Mouse (Mus musculus) midbrain, embryonic 11.5 days (tissue): Measurements from ENCODE around the gene Tmem82. TPM values are rescaled to one million over a fixed set of nuclear protein-coding genes. Genes with fewer than 3 reads are reported as not detected.

Experiments
- ATAC-seq: fragments of 200-750 bp; cut with Nextera tagmentation; 2 replicates; pipeline ENCODE4 v1.8.0; 2017; ENCODE audit warnings: moderate TSS enrichment, moderate library complexity; ENCODE audit not compliant: low FRiP score
- DNase-seq: peaks from one replicate; pipeline ENCODE4 v3.0.0; 2015; ENCODE audit warnings: low spot score; ENCODE audit errors: missing footprints
- H3K27ac ChIP-seq: fragments of 300-500 bp; sonication (generic); 2 replicates; pipeline ENCODE4 v1.5.1; 2014; ENCODE audit warnings: low read depth, low read length
- H3K27me3 ChIP-seq: fragments of 300-500 bp; sonication (generic); 2 replicates; pipeline ENCODE4 v1.6.1; 2014; ENCODE audit warnings: mild to moderate bottlenecking, low read length, moderate library complexity, mixed read lengths; ENCODE audit not compliant: control insufficient read depth, insufficient read depth
- H3K36me3 ChIP-seq: fragments of 300-500 bp; sonication (generic); 2 replicates; pipeline ENCODE4 v1.6.1; 2014; ENCODE audit warnings: mild to moderate bottlenecking, low read length, moderate library complexity, mixed read lengths; ENCODE audit not compliant: control insufficient read depth, insufficient read depth
- H3K4me1 ChIP-seq: fragments of 300-500 bp; sonication (generic); 2 replicates; pipeline ENCODE4 v1.6.1; 2014; ENCODE audit warnings: low read length; ENCODE audit not compliant: control insufficient read depth, insufficient read depth
- H3K4me2 ChIP-seq: fragments of 300-500 bp; sonication (generic); 2 replicates; pipeline ENCODE4 v1.6.1; 2014; ENCODE audit warnings: mild to moderate bottlenecking, moderate library complexity
- H3K4me3 ChIP-seq: fragments of 300-500 bp; sonication (generic); 2 replicates; pipeline ENCODE4 v1.5.1; 2014; ENCODE audit warnings: low read depth, low read length
- H3K9ac ChIP-seq: fragments of 300-500 bp; sonication (generic); 2 replicates; pipeline ENCODE4 v1.6.1; 2014; ENCODE audit warnings: low read length
- H3K9me3 ChIP-seq: fragments of 300-500 bp; sonication (generic); 2 replicates; pipeline ENCODE4 v1.6.1; 2016; ENCODE audit warnings: low read length; ENCODE audit not compliant: control insufficient read depth
- WGBS: fragments of 180-500 bp; shearing (Covaris S2); extraction: QIAGEN DNeasy Blood & Tissue Kit; methylation state at CpG from one replicate; pipeline ENCODE4 v1.1.7; 2014; 5-methylcytosine and 5-hydroxymethylcytosine counted together
- polyA plus RNA-seq: library from polyadenylated mRNA; unstranded; fragments of >200 nt; fragmentation: Nextera tagmentation; extraction: Ambion mirVana; gene quantifications from 2 replicates; pipeline ENCODE4 v1.2.1, GENCODE M21; 2014

The Tmem82 gene
- polyA plus RNA-seq, 1 experiment from 2014 or later: 0.48 TPM

GRCm38 (mm10) chr4:141576877-141577276, 41.6 kb downstream of the Tmem82 start:
- Histone ChIP-seq H3K4me2 (no peak overlapping the region), H3K27me3 (no peaks in the 10 kb centered on the region)

DNA sequence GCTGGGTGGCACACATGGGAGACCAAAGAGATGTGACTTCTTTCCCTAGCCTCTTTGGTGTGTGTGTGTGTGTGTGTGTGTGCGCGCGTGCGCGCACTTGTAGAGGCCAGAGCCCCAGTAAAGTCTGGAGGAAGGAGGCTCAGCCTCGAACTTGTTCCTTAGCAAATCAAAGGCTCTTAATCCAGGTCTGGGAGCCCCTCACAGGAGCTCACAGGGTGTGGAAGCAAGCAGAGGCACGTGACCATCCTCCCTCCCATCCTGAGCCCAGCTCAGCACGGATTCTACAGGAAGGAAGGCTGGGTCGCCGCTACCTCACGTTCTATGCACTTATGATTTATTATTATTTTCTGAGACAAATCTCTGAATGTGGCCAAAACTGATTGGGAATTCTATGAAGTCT, 42.0 kb downstream of the Tmem82 start:
- 88% methylated on average over 11 of the region's 11 CpGs for WGBS
- Histone ChIP-seq H3K4me3 (no peak overlapping the region), H3K36me3 (no peaks in the 10 kb centered on the region), H3K9ac (no peak overlapping the region), H3K4me2 (no peak overlapping the region), H3K4me1 (no peaks in the 10 kb centered on the region), H3K27ac (no peak overlapping the region), H3K9me3 (no peaks in the 10 kb centered on the region), H3K27me3 (no peaks in the 10 kb centered on the region)
- DNase-seq (no peak), ATAC-seq (no peak)

More at GRCm38 (mm10) chr4:141576877-141577276, 41.6 kb downstream of the Tmem82 start:
- ATAC-seq (no peak), DNase-seq (no peak)
- Histone ChIP-seq H3K9ac (no peak overlapping the region), H3K4me1 (no peaks in the 10 kb centered on the region), H3K36me3 (no peaks in the 10 kb centered on the region), H3K27ac (no peak overlapping the region), H3K9me3 (no peaks in the 10 kb centered on the region), H3K4me3 (no peak overlapping the region)
- 94% methylated on average over 7 of the region's 7 CpGs for WGBS

DNA sequence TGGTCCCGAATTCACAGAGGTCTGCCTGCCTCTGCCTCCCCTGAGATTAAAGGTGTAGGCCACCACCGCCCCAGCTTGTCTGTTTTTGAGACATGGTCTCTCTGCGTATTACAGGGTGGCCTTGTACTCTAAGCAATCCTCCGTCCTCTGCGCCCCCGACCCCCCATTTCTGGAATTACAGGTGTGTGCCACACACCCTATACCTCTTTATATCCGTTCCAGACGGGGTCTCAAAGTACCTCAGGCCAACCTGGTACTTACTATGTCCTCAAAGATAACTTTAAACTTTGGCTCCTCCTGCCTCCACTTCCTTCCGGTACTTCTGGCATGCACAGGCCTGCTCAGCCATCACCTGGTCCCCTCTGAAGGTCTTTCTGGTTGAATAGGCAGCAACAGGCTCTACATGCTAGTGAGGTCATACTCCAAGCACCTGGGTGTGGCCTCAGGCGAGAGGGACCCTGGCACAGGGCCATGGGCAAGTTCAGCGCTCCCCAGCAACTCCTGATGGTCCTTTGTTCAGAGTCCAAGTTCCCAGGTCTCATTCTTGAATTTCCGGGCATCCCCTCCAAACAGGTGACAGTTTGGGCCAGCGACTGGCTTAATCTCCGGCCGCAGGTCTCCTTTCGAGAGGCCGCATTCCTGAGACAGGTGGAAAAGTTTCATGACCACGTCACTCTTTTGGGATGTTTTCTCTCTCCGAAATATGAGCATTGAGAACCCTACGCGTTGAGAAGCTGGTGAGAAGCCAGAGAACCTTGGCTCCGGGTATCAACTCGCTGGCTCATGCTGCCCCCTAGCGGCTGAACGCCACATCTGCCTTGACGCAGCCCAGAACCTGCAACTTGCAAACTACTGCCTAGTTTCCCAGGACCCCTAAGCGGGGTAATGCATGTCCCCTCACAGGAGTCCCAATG, 43.4 kb downstream of the Tmem82 start:
- H3K4me1 ChIP-seq: no peaks in the 10 kb centered on the region
- no peak overlapping the region for H3K9ac ChIP-seq
- H3K36me3 ChIP-seq: no peaks in the 10 kb centered on the region
- H3K27ac ChIP-seq: no peak overlapping the region
- ATAC-seq: peak; percentile 58; the same call in 1 of the 2 replicates
- 49% methylated on average over 27 of the region's 27 CpGs for WGBS
- H3K9me3 ChIP-seq: no peaks in the 10 kb centered on the region
- H3K4me3 ChIP-seq: no peak overlapping the region
- no peaks in the 10 kb centered on the region for H3K27me3 ChIP-seq
- H3K4me2 ChIP-seq: no peak overlapping the region
- DNase-seq: peak; percentile 98

- 79% methylated on average over 6 of the region's 6 CpGs for WGBS
- Histone ChIP-seq H3K27me3 (no peaks in the 10 kb centered on the region), H3K4me1 (no peaks in the 10 kb centered on the region), H3K27ac (no peak overlapping the region), H3K4me2 (no peak overlapping the region), H3K9ac (no peak overlapping the region), H3K4me3 (no peak overlapping the region), H3K9me3 (no peaks in the 10 kb centered on the region), H3K36me3 (no peaks in the 10 kb centered on the region)
- DNase-seq: no peak
- no peak for ATAC-seq
These were observed 45.0 kb downstream of the Tmem82 start for GRCm38 (mm10) chr4:141573359-141573966.

- ATAC-seq: no peak
- Histone ChIP-seq H3K4me2 (no peak overlapping the region), H3K36me3 (no peaks in the 10 kb centered on the region), H3K4me1 (no peaks in the 10 kb centered on the region), H3K9ac (no peak overlapping the region), H3K27ac (no peak overlapping the region), H3K27me3 (no peaks in the 10 kb centered on the region), H3K4me3 (no peak overlapping the region), H3K9me3 (no peaks in the 10 kb centered on the region)
- WGBS: 78% methylated on average over 7 of the region's 7 CpGs
- no peak for DNase-seq
These were observed 45.6 kb downstream of the Tmem82 start for GRCm38 (mm10) chr4:141572668-141573358.

DNA sequence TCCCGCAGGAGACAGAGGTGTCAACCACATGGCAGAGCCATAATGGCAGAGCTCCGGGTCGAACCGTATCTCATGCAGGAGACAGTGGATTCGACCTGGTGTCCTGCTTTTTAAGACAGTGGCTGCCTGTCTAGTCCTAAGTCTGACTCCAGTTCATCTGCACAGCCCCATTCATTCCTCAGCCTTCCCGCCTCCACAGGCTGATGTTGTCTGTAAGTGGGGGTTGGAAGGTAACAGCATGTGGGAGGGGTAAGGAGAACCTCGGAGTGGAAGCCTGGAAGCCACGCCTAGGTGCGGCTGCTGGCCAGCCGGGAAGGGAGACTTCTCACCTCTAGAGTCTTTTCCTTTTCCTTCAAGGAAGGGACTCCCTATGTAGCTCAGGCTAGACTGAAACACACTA, 46.5 kb downstream of the Tmem82 start:
- Histone ChIP-seq H3K4me2 (no peak overlapping the region), H3K4me1 (no peaks in the 10 kb centered on the region), H3K27me3 (no peaks in the 10 kb centered on the region), H3K27ac (no peak overlapping the region), H3K9me3 (no peaks in the 10 kb centered on the region), H3K36me3 (no peaks in the 10 kb centered on the region), H3K4me3 (no peak overlapping the region), H3K9ac (no peak overlapping the region)
- ATAC-seq (no peak), DNase-seq (no peak)
- 85% methylated on average over 10 of the region's 10 CpGs for WGBS

DNA sequence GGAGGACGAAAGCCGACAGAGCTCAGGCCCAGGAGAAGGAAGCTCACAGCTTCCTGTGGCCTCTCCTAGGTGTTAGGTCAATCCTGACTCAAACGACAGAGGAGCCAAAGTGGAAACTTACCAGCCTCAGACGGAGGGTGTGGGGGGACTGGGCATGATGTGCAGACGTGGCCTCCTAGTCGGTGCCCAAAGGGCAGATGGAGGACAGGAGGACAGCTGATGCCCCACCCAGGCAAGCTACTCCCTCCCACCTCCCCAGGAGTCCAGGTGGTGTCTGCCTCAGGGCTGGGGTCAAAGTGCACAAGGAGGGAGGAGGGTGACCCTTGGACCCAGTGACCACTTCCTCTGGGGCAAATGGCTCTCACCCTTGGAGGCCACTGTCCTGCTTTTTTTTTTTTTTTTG, 47.1 kb downstream of the Tmem82 start:
- Histone ChIP-seq H3K27ac (no peak overlapping the region), H3K9ac (no peak overlapping the region), H3K4me1 (no peaks in the 10 kb centered on the region), H3K4me3 (no peak overlapping the region), H3K36me3 (no peaks in the 10 kb centered on the region), H3K27me3 (no peaks in the 10 kb centered on the region), H3K9me3 (no peaks in the 10 kb centered on the region), H3K4me2 (no peak overlapping the region)
- WGBS: 79% methylated on average over 6 of the region's 6 CpGs
- no peak for ATAC-seq
- no peak for DNase-seq

- ATAC-seq: no peak
- WGBS: 87% methylated on average over 1 of the region's 1 CpGs
These were observed 47.6 kb downstream of the Tmem82 start for GRCm38 (mm10) chr4:141570821-141571220.

GRCm38 (mm10) chr4:141570004-141570403, 48.4 kb downstream of the Tmem82 start:
- DNase-seq (no peak), ATAC-seq (no peak)
- 80% methylated on average over 6 of the region's 6 CpGs for WGBS
- Histone ChIP-seq H3K4me1 (no peaks in the 10 kb centered on the region; the same call in 1 of the 2 replicates), H3K4me2 (no peak overlapping the region), H3K27ac (no peak overlapping the region), H3K4me3 (no peak overlapping the region), H3K9me3 (no peaks in the 10 kb centered on the region), H3K27me3 (no peaks in the 10 kb centered on the region), H3K9ac (no peak overlapping the region), H3K36me3 (no peaks in the 10 kb centered on the region)

More at GRCm38 (mm10) chr4:141570821-141571220, 47.6 kb downstream of the Tmem82 start:
- no peak for DNase-seq
- Histone ChIP-seq H3K4me3 (no peak overlapping the region), H3K4me2 (no peak overlapping the region), H3K27me3 (no peaks in the 10 kb centered on the region), H3K9ac (no peak overlapping the region), H3K9me3 (no peaks in the 10 kb centered on the region), H3K4me1 (no peaks in the 10 kb centered on the region), H3K27ac (no peak overlapping the region), H3K36me3 (no peaks in the 10 kb centered on the region)
